Mouse (Mus musculus): ENCODE measurements around the gene Cep83. TPM values are rescaled to one million over a fixed set of nuclear protein-coding genes. Genes with fewer than 3 reads are reported as not detected.
A peak's percentile ranks its signal among the peaks of the same experiment; 100 is the strongest.

Gene Cep83
- total RNA-seq, 2 experiments from 2014 or later = 42.0 to 44.3 TPM

DNA sequence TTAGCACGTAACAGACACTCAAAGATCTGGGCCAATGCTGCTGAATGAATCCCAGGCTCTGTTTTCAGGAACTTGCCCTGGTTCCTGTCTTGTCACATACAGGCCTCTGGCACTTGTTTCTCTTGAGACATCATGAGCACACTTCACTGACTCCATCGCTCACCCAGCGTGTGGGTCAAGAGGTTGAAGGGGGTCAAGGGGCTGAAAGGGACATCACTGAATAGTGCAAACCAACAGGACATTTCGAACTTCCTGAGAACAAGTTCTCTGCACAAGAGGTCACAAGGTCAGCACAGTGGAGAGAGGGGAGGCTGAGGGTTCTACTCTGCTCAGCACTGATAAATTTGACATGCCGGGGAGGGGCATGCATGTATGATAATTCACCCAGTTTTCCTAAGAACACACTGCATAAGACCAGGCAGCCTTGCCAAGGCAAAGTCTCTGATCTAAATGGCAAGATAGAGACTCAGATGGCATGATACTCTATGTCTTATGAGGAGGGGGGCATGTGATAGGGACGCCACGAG lies 121.6 kb downstream of the Cep83 start:
- intact Hi-C loops (cut with DNase I) = no loop called here
- Histone ChIP-seq H3K4me3 (no peak overlapping the region), H3K27ac (no peak overlapping the region)
- no peak for DNase-seq (ENCODE audit: extremely low spot score in 1 of 2, low spot score in 2 of 2)
- no peak for TF ChIP-seq CTCF (IDR thresholded peaks at IDR 0.05)

DNA sequence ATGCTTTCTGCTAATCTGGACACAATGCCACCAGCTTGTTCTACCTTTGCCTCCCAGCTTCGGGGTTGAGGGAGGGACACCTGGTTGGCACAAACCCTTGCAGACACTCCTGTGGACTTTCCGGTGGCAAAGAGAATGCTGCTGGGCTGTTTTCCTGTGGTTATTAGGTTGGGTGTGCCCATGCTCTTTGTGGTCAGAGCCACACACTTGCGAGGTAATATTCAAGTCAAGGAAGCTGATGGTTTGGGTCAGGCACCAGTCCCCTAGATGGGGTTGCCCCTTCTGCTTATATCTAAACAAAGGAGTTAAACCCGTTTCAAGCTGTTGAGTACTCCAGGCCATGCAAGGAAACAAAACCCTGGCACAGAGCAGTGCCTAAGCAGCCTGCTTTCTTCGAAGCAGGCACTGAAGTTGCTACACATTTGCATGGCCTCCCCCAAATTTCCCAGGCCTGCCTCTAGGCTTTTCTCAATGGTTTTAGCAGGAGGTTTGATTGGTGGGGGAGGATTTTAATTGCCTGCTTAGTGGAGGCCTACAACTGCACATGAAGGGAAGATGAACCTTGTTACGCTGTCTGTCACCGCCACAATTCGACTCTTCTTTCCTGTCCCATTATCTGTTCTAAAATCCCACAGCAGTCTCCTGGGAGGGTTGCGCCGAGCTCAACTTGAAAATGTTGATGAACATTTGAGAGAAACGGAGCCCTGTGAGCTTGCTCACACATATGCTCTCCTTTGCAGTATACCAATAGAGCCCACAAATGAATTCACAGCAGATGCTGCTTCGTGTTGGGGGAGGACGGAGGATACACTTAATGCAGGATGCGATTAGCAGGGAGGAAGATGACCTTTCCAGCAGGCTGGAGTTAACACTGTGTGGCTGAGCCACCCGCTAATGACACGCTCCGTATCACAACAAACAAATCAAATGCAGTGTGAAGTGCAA lies 123.7 kb downstream of the Cep83 start:
- intact Hi-C loops (cut with DNase I) = no loop called here
- Histone ChIP-seq H3K27ac (no peak overlapping the region), H3K4me3 (no peak overlapping the region)
- no peak for TF ChIP-seq CTCF (IDR thresholded peaks at IDR 0.05)
- DNase-seq (ENCODE audit: extremely low spot score in 1 of 2, low spot score in 2 of 2) = no peak

DNA sequence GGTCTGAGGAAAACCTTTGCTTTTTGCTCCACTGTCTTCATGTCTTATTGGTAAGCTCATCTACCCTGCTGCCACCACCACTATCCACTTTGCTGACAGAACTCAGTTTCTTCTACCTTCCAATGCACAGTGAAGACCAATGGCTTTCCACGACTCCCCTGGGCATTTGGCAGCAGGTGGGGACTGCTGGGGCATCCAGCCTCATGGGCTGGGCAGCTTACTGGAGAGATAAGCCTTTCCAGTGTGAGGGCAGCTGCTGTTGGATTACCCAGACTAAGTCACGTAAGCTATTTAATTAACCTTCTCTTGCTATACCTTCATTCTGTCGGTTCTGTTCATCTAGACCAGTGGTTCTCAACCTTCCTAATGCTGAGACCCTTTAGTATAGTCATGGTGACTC lies 129.7 kb downstream of the Cep83 start:
- Histone ChIP-seq H3K27ac (no peak overlapping the region), H3K4me3 (no peak overlapping the region)
- no peak for TF ChIP-seq CTCF (IDR thresholded peaks at IDR 0.05)
- intact Hi-C loops (cut with DNase I) = no loop called here
- no peak for DNase-seq (ENCODE audit: extremely low spot score in 1 of 2, low spot score in 2 of 2)

DNA sequence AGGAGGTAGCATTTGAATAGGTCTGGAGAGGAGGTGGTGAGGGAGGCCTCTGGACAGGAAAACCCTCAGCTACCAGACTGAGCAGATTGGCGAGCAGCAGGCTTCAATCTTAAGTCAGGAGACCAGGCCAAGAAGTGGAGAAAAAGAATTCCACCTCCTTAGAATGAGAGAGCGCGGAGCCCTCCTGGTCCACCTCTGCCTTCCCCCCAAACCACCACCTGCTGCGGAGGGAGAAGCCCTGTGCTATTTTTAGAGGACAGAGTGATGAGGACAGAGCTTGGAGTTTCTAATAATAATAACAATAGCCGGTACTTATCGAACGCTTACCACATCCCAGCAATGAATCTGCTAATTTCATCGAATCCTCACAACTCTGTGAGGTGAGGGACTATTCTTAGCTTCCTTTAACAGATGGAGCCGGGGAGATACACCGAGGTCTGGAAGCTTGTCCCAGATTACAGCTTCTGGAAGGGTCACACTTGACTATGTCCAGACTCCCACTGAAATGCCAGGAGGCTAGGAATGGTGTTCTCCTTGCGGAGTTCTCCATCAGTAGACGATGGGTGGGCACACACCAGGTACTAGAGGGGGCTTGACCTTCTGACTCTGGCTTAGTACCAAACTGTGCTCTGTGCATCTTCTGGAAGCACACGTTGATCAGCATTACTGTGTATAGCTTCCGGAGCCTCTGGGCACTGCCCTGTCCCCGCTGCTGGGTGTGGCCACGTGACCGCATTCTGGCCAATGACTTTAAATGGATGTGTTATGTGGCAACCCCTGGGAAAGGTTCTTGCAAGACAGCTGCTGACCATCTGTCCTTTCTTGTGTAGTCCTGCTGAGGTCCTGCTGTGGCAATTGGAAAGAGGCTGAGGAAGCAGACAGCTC lies 130.6 kb downstream of the Cep83 start:
- TF ChIP-seq CTCF (IDR thresholded peaks at IDR 0.05) = no peak
- DNase-seq (ENCODE audit: extremely low spot score in 1 of 2, low spot score in 2 of 2) = no peak
- intact Hi-C loops (cut with DNase I) = no loop called here
- Histone ChIP-seq H3K4me3 (no peak overlapping the region), H3K27ac (peak overlapping the region; percentile 40)

DNA sequence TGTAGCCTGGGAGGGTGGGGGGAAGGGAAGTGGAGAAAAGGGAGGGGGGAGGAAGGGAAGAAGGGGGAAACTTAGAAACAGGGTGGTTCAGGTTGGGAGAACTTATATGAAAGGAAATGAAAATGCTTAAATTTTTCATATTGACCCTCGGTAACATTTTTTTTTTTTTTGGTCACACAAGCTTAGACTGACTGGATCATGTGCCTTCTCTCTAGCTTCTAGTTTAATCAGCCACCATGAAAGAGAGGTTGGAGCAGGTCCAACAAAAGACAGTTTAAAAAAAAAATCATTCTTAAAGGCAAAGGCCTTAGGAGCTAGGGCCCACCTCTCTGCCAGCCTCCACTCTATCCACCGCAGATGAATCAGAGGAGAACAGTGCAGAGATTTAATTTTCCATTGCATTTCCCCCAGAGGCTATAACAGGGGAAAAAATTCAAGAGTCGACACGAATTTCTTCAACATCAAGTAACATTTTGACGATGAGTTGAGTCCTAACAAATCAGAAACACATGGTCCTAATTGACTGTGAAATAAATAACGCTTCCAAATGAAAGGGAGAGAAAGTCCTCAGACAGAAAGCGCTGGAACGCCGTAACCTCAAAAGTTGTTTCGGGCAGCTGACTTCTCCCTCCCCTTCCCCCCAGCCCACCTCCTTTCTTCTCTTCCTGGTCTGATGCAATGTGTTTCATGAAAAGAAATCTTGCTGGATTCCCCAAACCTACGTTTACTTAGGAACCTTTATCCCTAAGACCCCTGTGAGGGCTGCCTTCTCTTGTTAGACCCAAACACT lies 135.7 kb downstream of the Cep83 start:
- intact Hi-C loops (cut with DNase I) = no loop called here
- no peak for DNase-seq (ENCODE audit: extremely low spot score in 1 of 2, low spot score in 2 of 2)
- TF ChIP-seq CTCF (IDR thresholded peaks at IDR 0.05) = no peak

DNA sequence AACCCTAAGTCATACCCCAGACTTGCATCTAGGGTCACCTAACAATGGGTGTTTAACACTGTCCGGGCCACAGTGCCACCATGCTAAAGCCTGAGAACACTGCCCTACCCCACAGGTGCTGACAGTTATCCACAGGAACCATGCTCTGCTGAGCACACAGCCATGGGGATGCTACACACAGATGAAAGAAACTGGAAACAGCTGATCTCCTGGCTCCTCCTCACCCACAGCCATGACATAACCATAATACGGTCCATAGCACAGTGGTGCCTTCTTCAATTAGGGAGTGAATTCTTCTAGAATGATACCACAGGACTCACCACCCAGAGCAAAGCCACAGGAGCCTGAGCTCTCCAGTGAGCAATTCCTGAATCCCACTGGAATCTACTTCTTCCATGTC lies 137.5 kb downstream of the Cep83 start:
- TF ChIP-seq CTCF (IDR thresholded peaks at IDR 0.05) = no peak
- DNase-seq (ENCODE audit: extremely low spot score in 1 of 2, low spot score in 2 of 2) = no peak
- Histone ChIP-seq H3K27ac (no peak overlapping the region), H3K4me3 (no peak overlapping the region)
- intact Hi-C loops (cut with DNase I) = loop anchor here (5.0 kb wide), 1 partner anchor 116 kb away; the partner anchor contains the start of gene Plxnc1

More for the DNA sequence above, 135.7 kb downstream of the Cep83 start:
- Histone ChIP-seq H3K4me3 (no peak overlapping the region), H3K27ac (no peak overlapping the region)

DNA sequence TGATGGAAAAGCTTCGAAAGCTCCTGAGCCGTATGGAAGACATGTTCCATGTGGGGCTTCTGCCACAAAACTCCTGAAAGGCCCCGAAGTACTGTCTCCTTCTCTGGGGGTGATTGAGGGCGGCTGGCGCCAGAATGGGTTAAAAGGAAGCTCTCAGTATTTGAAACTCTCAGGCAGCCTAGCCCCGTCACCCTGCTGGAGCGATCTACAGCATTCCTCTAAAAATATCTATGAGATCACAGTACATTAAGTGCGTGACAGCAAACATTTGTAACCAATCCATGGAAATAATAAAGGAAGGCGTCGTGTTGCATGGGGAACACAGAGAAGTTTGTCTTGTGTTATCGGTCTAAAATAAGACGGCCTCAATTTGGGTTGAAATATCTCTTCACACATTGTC lies 138.0 kb downstream of the Cep83 start:
- intact Hi-C loops (cut with DNase I) = loop anchor here (5.0 kb wide), 1 partner anchor 116 kb away; the partner anchor contains the start of gene Plxnc1
- DNase-seq (ENCODE audit: extremely low spot score in 1 of 2, low spot score in 2 of 2) = no peak
- Histone ChIP-seq H3K4me3 (no peak overlapping the region), H3K27ac (no peak overlapping the region)
- no peak for TF ChIP-seq CTCF (IDR thresholded peaks at IDR 0.05)

DNA sequence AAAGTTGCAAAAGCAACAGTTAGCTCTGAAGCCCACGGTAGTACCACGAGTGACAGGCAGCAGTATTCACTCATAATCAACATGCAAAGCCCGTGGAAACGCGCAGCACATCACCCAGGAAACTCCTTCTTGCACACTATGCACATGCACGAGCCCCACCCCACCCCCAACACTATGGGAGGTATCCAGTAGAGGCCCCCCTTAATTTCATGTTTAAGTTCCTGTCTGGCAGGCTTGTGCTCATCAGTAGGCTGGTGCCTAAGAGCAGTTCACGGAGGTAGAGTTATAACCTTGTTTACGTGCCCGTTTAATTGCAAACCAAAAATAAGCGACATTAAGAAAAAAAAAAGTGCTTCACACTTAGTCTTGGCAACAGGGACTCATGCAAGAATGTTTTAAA lies 138.9 kb downstream of the Cep83 start:
- H3K27ac ChIP-seq = no peak overlapping the region
- intact Hi-C loops (cut with DNase I) = loop anchor here (5.0 kb wide), 1 partner anchor 115 kb away; the partner anchor contains the start of gene Plxnc1
- no peak for DNase-seq (ENCODE audit: extremely low spot score in 1 of 2, low spot score in 2 of 2)
- no peak for TF ChIP-seq CTCF (IDR thresholded peaks at IDR 0.05)
- no peak overlapping the region for H3K4me3 ChIP-seq

DNA sequence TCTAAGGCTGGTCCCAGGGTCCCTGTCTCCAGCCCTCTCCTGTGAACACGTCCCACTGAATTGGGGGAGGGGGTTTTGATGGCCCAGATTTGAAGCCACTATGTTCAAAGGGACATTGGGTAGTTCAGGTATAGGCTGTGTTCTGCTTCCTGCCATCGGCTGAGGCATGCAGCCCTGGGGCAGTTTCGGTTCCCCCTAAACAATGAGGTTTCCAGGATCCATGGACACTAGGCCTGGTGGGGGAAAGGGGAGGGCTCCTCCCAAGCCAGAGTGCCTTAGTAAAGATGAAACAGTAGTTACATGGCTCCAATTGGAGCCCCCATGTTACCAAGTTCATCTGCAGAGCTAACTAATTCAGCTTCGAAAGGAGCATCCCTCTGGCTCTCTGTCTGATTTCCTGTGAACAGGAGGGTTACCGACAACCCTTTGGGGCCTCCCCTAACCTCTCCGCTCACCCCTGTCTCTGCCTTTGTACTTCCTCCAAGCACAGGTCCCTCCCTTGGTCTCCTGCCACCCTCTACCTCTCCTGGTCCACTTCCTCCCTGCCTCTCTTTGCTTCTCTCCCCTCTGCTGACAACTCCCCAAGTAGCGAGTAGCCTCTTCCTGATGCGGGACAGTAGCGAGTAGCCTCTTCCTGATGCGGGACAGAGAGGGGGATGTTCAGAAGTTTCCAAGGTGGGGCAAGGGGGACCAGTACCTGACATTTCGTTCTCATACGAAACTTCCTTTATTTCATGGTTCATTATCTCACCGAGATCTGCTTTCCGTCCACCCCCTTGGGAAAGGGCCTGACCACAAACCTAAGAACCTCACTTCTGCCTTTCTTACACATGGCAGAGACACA lies 139.7 kb downstream of the Cep83 start:
- H3K4me3 ChIP-seq = no peak overlapping the region
- no peak for TF ChIP-seq CTCF (IDR thresholded peaks at IDR 0.05)
- DNase-seq (ENCODE audit: extremely low spot score in 1 of 2, low spot score in 2 of 2) = no peak
- H3K27ac ChIP-seq = no peak overlapping the region
- intact Hi-C loops (cut with DNase I) = loop anchor here (5.0 kb wide), 1 partner anchor 114 kb away; the partner anchor contains the start of gene Plxnc1

DNA sequence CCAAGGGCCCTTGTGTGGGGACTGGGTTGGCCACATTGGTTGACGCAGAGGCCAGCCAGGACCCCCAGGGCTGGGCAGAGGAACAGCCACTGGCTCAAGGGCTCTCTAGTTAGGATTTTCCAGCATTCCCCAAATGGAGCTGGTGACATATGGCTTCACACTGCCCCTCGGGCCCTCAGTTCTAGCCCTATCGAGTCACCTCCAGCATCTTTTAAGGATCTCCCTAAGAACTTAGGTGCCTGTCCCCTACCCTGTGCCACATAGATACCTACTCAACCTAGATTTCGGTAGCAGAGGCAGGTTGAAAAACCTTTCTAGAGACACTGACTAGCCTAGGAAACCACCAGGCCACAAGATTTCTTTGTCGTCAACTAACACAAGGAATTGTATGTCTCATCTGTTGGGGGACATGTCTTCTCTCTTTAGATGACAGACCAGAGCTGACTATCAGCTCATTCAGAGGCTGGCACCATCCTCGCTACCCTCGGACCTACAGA lies 140.3 kb downstream of the Cep83 start:
- peak overlapping the region; percentile 58 for H3K27ac ChIP-seq
- no peak for TF ChIP-seq CTCF (IDR thresholded peaks at IDR 0.05)
- no peak overlapping the region for H3K4me3 ChIP-seq
- intact Hi-C loops (cut with DNase I) = loop anchor here (5.0 kb wide), 1 partner anchor 114 kb away; the partner anchor contains the start of gene Plxnc1
- no peak for DNase-seq (ENCODE audit: extremely low spot score in 1 of 2, low spot score in 2 of 2)

All from left cerebral cortex, adult 2 months (tissue).